Mouse (Mus musculus) liver, embryonic 14.5 days (tissue): ENCODE results near the gene Fam19a2.

Experiments used
- CTCF ChIP-seq: IDR thresholded peaks from 2 replicates; pipeline ENCODE4 v1.5.1; 2016; ENCODE audit warnings: antibody characterized with exemption, low read depth, control low read depth
- EP300 ChIP-seq: IDR thresholded peaks from 2 replicates; pipeline ENCODE4 v1.6.1; 2016; ENCODE audit warnings: antibody characterized with exemption, low read depth

GRCm38 (mm10) chr10:123629248-123629744, 365.5 kb downstream of the Fam19a2 start:
- no peak for TF ChIP-seq CTCF
- TF ChIP-seq EP300, result no peak
